Mouse (Mus musculus): ENCODE measurements around the gene Nfam1.

Gene Nfam1

GRCm38 (mm10) chr15:83038812-83039211 is 5.7 kb upstream of the Nfam1 start:
- DNase-seq (ENCODE audit: low read depth, low spot score): no peak

- DNase-seq (ENCODE audit: low read depth, low spot score): peak; percentile 88
Observed at GRCm38 (mm10) chr15:83037755-83038483, 4.8 kb upstream of the Nfam1 start.

GRCm38 (mm10) chr15:83036900-83037519 is 3.9 kb upstream of the Nfam1 start:
- DNase-seq (ENCODE audit: low read depth, low spot score): no peak

GRCm38 (mm10) chr15:83036089-83036488 is 3.0 kb upstream of the Nfam1 start:
- no peak for DNase-seq (ENCODE audit: low read depth, low spot score)

- peak; percentile 70 for DNase-seq (ENCODE audit: low read depth, low spot score)
Observed at GRCm38 (mm10) chr15:83034275-83034977, 1.3 kb upstream of the Nfam1 start.

GRCm38 (mm10) chr15:83030884-83031283 is 2.2 kb downstream of the Nfam1 start:
- DNase-seq (ENCODE audit: low read depth, low spot score): no peak

- no peak for DNase-seq (ENCODE audit: low read depth, low spot score)
Observed at GRCm38 (mm10) chr15:83029725-83030718, 3.1 kb downstream of the Nfam1 start.

- no peak for DNase-seq (ENCODE audit: low read depth, low spot score)
Observed at GRCm38 (mm10) chr15:83026129-83026528, 7.0 kb downstream of the Nfam1 start.

- DNase-seq (ENCODE audit: low read depth, low spot score): no peak
Observed at GRCm38 (mm10) chr15:83025041-83025760, 7.9 kb downstream of the Nfam1 start.

GRCm38 (mm10) chr15:83022947-83023346 is 10.2 kb downstream of the Nfam1 start:
- DNase-seq (ENCODE audit: low read depth, low spot score): peak; percentile 77

- no peak for DNase-seq (ENCODE audit: low read depth, low spot score)
Observed at GRCm38 (mm10) chr15:83010990-83011664, 22.0 kb downstream of the Nfam1 start.

- no peak for DNase-seq (ENCODE audit: low read depth, low spot score)
Observed at GRCm38 (mm10) chr15:83010423-83010822, 22.7 kb downstream of the Nfam1 start.

- DNase-seq (ENCODE audit: low read depth, low spot score): no peak
Observed at GRCm38 (mm10) chr15:83009532-83009931, 23.6 kb downstream of the Nfam1 start.

- peak; percentile 82 for DNase-seq (ENCODE audit: low read depth, low spot score)
Observed at GRCm38 (mm10) chr15:83008761-83009423, 24.2 kb downstream of the Nfam1 start.

GRCm38 (mm10) chr15:83007346-83007920 is 25.7 kb downstream of the Nfam1 start:
- peak; percentile 72 for DNase-seq (ENCODE audit: low read depth, low spot score)

- peak; percentile 83 for DNase-seq (ENCODE audit: low read depth, low spot score)
Observed at GRCm38 (mm10) chr15:83002665-83003548, 30.2 kb downstream of the Nfam1 start.

- DNase-seq (ENCODE audit: low read depth, low spot score): no peak
Observed at GRCm38 (mm10) chr15:82998811-82999221, 34.3 kb downstream of the Nfam1 start.

GRCm38 (mm10) chr15:82996431-82996830 is 36.7 kb downstream of the Nfam1 start:
- DNase-seq (ENCODE audit: low read depth, low spot score): no peak

Measured in R1 (cell line).